Mouse (Mus musculus) 3134 (cell line): ENCODE data around the gene Tecpr2.
A peak's percentile ranks its signal among the peaks of the same experiment; 100 is the strongest.

ENCODE experiments used
- DNase-seq: peaks from one replicate; pipeline ENCODE4 v3.0.0-alpha.2; 2011; ENCODE audit warnings: low spot score; ENCODE audit not compliant: insufficient read length; ENCODE audit errors: extremely low read depth

Gene Tecpr2

DNA sequence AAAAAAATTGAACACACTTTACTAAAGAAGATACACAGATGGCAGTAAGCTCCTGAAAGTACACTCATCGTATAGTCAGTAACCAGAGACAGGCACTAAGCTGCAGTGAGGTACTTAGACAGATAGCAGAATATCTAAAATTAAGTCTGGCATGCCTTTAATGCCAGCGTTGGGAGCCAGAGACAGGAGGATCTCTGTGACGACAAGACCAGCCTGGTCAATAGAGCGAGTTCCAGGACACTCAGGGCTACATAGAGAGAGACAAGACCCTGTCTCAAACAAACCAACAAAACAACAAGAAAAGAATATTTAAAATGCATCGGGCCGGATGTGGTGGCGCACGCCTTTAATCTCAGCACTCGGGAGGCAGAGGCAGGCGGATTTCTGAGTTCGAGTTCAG, 109.0 kb downstream of the Tecpr2 start:
- DNase-seq: no peak

DNA sequence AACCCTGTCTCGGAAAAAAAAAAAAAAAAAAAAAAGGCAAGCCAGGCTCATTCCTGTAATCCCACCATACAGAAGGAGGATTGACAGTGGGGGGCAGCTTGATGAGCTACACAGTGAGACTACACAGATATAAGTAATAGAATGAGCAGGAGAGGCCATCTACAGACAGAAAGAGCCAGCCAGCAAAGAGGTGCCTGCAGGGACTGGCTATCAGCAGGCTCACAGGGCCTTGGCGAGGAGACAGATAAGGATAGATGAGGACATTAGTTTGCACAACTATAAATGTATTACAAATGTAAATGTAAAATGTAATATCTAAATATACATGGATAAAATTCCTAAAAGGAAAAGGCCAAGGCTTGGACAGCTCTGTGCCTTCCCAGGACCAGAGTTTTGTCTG, 110.8 kb downstream of the Tecpr2 start:
- DNase-seq: no peak

DNA sequence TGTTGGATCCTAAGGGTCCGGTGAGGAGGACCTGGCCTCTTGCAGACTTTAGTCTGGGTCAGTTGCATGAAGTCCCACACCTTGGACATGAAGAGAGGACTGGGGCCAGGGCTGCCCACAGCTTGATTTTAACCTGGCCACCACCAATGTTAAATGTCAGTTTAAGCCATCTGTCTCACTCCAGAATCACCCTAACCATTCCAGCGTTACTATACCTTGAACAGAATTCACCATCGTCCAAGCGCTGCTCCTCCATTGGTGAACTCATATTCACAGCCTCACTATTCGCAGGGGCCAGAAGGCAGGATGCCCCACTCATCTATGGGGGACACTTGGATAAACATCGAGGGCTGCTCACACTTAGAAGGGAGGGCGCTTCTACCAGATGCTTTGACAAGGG, 111.9 kb downstream of the Tecpr2 start:
- no peak for DNase-seq

DNA sequence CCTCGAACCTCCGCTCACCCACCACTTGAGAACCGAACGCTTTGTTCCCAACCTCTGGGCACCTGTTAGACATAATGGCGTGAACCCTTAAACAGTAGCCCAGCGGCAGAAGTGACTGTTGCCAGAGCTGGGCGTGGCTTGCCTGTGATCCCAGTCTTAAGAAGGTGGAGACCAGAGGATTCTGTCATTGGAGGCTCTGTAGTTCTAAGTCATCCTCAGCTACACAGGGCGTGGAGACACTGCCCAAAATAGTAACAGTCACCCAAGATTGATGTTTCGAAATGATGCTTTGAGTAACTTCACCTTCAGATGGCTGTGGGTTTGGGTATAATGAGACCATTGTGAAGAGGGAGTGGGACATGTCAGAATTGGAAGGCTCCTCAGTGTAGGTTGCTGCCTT, 115.1 kb downstream of the Tecpr2 start:
- DNase-seq: peak; percentile 40

DNA sequence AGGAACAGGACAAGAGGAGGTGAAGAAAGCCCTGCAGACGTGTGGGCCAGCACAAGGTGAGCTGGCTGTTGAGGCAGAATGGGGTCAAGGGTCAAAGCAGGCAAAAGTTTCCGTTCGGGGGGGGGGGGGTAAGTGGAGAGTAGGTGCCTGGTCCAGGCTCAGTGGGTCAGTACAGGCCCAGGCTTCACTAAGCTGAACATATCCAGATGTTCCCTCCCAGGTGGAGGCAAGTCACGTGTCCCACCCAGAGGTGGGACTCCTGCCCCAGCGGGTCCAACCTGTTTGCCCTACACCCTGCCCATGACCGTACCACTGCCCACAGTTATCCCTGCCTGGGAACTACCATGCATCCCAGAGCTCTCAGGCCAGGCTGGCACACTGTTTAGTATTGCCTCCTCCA, 116.7 kb downstream of the Tecpr2 start:
- no peak for DNase-seq

DNA sequence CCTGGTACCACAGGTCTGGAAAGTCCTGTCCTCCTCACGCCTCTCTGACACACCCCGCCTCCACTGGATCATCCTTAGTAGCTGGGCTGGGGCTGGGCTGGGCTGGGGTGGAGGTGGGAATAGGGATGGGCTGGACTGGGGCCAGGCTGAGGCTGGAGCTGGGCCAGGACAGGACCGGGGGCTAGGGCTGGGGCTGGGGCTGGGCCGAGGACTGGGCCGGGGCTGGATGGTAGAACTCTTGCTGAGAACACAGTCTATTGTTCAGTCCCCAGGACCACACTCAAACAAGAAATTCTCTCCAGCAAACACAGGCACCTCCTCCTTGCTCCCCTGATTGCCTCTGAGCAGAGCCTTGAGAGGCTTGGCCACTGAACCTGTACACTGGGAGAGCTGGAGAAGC, 117.3 kb downstream of the Tecpr2 start:
- DNase-seq: no peak

GRCm38 (mm10) chr12:111007134-111008103, 118.4 kb downstream of the Tecpr2 start:
- DNase-seq: no peak

GRCm38 (mm10) chr12:111008500-111009490, 119.7 kb downstream of the Tecpr2 start:
- DNase-seq: no peak

DNA sequence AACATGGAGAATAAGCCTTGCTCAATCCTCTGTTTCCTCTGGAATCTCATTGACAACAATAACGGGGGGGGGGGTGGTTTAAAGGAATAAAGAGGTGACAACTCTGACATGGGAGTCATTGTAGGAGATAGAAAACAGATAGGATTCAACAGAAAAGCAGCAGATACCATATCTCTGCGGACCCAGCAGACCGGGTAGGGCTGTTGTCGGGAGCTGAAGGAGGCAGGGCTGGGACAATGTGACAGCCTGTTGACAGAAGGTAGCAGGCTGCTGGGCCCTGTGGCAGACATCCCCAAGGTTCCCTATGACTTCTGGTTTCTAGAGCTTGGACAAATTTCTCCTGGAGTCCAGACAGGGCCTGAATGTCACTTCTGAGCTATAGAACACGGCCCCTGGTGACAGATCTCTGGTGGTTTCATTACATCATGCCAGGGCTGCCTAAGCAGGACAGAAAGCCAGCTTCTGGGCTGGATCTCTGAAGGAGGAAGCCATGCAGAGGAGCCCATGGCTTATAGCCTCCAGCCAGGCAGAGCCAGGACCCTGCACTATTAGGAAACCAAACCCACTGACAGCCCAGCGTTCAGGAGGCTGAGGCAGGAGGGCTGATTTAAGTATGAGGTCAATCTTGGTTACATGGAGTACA, 120.7 kb downstream of the Tecpr2 start:
- no peak for DNase-seq

DNA sequence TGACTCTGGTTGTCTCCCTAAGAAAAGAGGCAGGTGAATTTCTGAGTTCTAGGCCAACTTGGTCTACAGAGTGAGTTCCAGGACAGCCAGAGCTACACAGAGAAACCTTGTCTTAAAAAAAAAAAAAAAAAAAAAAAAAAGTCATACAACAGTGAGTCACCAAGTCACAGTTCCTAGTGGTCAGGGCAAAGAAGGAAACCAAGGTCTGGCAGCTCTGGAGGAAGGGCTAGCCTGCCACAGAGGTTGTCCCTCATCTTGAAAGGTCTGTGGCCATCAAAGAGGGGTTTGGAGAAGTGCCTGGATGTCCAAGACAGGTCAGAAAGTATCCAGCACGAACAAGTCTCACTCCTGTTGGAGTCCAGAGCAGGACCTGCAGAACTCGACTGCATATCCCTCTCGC, 127.7 kb downstream of the Tecpr2 start:
- peak; percentile 40 for DNase-seq

- no peak for DNase-seq
Observed at GRCm38 (mm10) chr12:111018068-111018467, 129.0 kb downstream of the Tecpr2 start.

DNA sequence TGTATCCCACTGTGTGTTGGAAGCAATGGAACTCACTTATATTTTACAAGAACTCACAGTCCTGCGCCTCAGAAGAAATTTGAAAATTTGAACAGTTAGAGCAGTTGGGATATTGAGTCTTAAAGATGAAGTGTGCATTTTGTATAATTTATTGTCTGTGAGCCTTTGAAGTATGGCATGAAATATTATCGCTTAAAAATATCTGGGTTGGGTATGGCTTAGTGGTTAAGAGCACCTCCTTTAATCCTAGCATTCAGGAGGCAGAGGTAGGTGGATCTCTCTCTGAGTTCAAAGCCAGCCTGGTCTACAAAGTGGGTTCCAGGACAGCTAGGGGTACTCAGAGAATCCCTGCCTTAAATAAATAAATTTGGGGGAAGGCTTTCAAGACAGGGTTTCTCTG, 130.0 kb downstream of the Tecpr2 start:
- no peak for DNase-seq

DNA sequence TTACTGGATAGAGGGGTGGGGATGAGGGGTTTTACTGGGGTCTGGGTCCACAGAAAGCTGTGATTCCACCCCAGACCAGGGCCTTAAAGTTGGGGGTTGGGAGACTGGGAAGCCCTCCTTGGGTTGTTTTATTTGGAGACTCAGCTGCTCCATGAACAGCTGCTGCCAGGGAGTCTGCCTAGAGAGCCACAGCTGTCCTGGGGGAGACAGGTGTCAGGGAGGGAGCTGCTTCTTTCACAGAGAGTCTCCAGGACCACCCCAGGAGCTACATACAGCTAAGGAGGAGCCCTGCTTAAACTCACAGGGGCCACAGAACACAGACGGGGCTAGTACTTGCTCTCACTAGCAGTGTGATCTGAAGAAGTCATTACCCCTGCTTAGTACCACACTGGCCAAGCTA, 132.1 kb downstream of the Tecpr2 start:
- DNase-seq: no peak

DNA sequence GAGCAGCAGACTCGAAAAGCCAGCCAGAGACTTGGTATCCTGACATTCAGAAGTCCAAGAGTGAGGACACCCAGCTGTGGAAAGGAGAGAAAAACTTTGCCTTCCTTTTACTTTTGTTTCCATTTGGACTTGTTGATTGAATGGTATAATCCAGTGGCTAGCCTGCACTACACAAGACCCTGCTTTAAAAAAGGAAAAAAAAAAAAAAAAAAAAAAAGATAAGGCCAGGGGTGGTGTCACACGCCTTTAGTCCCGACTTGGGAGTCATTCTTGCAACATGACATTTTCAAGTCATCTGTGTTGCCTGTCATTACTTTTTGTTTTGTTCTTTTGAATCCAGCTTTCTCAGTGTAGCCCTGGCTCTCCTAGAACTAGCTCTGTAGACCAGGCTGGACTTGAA, 132.5 kb downstream of the Tecpr2 start:
- DNase-seq: no peak
